Mouse (Mus musculus): Measurements from ENCODE around the gene Tmem125.

DNA sequence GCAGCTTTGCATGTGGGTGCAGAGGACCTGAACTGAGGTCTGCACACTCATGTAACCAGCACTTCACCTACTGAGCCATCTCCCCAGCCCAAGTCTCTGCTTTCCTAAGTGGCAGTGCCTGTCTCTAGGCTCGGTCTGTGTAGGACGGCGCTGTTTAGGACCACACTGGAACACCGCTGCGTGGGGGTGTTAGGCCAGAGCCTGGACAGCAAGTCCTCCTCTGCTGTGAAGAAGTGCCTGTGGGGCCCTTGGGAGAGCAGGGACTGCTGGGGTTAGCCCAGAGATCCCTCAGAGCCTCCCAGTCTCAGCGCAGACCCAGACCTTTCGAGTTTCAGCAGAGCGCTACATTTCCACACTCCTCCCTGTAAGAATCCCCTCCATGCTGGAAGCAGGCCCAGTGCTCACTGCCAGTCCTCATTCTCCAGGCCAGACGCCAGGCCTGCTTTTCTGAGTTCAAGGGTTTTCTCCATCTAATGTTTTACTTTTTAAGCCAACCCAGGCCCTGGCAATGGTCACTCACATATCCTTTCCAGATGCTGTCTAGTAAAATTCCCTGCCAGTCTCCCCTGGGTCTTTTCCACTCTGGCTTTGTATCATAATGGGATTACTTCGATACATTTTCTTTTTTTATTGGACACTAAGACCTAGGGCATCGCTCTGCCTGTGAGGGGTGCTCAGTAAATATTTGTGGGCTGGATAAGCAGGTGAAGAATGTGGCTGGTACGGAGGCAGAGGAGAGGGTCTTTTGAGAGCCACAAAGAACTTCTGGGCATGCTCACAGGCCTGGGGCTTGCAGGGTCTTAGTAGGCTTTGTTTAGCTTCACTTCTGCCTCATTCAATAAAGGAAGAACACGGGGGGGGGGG, 20.4 kb upstream of the Tmem125 start:
- no peak for TF ChIP-seq MAX (IDR thresholded peaks at IDR 0.05; ENCODE audit: low read length)
- TF ChIP-seq ZNF384 (IDR thresholded peaks at IDR 0.05; ENCODE audit: low read depth, low read length): no peak
- no peak for TF ChIP-seq CTCF (IDR thresholded peaks at IDR 0.05 in 2 of 3, conservative IDR thresholded peaks at IDR 0.05 in 1 of 3; ENCODE audit: control insufficient read depth in 1 of 3, insufficient read depth in 1 of 3, low read depth in 2 of 3, low read length in 3 of 3, poor library complexity in 1 of 3, severe bottlenecking in 1 of 3)
- no peak for TF ChIP-seq GATA1 (IDR thresholded peaks at IDR 0.05; ENCODE audit: low read depth, low read length)
- TF ChIP-seq POLR2A (IDR thresholded peaks at IDR 0.05; ENCODE audit: control insufficient read depth in 1 of 2, insufficient read depth in 1 of 2, low read depth in 1 of 2, low read length in 2 of 2, poor library complexity in 1 of 2): no peak
- no peak for TF ChIP-seq HCFC1 (IDR thresholded peaks at IDR 0.05; ENCODE audit: low read depth, low read length)
- no peak for TF ChIP-seq ZC3H11A (IDR thresholded peaks at IDR 0.05; ENCODE audit: low read depth, low read length)
- TF ChIP-seq NELFE (IDR thresholded peaks at IDR 0.05; ENCODE audit: low read depth, low read length): no peak
- TF ChIP-seq RCOR1 (IDR thresholded peaks at IDR 0.05; ENCODE audit: low read depth, low read length): no peak
- TF ChIP-seq SMC3 (IDR thresholded peaks at IDR 0.05; ENCODE audit: low read depth, low read length): no peak
- TF ChIP-seq BHLHE40 (IDR thresholded peaks at IDR 0.05; ENCODE audit: borderline replicate concordance, low read depth, low read length): no peak

Data from MEL (cell line).